Mouse (Mus musculus) heart, adult 9 months (tissue): ENCODE measurements at regions not wholly inside any gene's neighbourhood (a gene's known extent, or its start where the extent isn't known, plus 50 kb on each side); places are given as distances from the start of the nearest gene placed in this dataset.

Experiments
- DNase-seq, 2 experiments: peaks; one replicate each; pipeline ENCODE4 v3.0.0; 2022; ENCODE audit warnings: low spot score in 2 of 2

DNA sequence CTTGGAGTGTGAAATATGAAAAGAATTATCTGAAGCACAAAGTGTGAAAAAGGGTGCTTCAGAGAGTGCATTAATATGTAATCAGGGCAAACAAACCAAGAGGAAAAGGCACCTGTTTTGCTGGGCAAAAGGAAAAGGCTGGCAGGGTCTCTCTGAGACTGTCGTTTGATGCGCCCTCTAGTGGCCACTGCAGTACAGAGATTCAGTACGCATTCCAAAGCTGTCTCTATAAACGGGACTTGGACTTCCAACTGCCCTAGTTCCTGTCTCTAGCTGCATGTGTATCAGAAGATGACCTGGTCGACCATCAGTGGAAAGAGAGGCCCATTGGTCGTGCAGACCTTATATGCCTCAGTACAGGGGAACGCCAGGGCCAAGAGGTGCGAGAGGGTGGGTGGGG, 58.7 kb upstream of the D16Ertd472e start:
- DNase-seq, result peak in 1 of 2 experiments; percentile 45

DNA sequence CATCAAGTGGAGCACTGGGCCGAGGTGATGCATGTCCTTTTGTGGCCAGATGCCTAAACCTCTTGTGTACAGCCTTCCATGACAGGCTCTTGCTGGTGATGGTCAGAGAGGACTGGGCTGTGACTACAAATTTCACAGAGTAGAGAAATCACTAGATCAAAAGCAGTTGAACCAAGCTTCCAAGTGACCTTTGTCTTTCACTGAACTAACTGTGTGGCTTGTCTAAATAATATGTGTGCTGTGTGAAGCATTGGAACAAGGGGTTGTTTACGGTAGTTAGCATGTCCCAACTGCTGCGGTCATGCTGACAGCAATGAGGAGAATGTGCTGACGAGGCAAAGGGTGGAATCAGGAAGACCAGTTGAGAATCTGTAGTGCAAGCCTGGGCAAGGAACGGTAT, 55.3 kb upstream of the D16Ertd472e start:
- DNase-seq, result no peak

DNA sequence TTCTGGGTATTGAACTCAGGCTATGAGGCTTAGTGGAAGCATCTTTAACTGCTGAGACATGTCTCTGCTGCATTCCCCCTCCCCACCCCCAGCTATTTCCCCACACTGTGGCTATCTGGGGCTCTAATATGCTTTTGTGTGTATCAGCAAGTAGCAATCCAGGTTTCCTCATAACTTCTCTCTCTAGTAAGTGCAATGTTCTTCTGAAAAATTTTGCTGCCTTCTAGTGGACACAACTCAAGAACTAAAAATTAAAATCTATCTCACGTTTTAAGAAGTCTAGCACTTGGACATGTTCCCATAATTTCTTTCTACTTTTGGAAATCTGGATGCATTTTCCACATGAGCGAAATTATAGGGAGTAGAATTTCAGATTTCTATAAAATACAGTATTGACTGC, 50.3 kb upstream of the D16Ertd472e start:
- no peak for DNase-seq
